Mouse (Mus musculus) hindbrain, embryonic 14.5 days (tissue): Measurements from ENCODE around the gene Cep170. TPM values are rescaled to one million over a fixed set of nuclear protein-coding genes. Genes with fewer than 3 reads are reported as not detected.

Source experiments
- ATAC-seq: fragments of 200-750 bp; cut with Nextera tagmentation; 2 replicates; pipeline ENCODE4 v1.8.0; 2017; ENCODE audit warnings: moderate number of reproducible peaks, mild to moderate bottlenecking, moderate TSS enrichment, moderate library complexity; ENCODE audit not compliant: low FRiP score
- DNase-seq: peaks from one replicate; pipeline ENCODE4 v3.0.0-alpha.2; 2015; ENCODE audit warnings: low spot score
- H3K27ac ChIP-seq: fragments of 300-500 bp; sonication (generic); 2 replicates; pipeline ENCODE4 v1.5.1; 2014; ENCODE audit warnings: mild to moderate bottlenecking, moderate library complexity
- H3K27me3 ChIP-seq: fragments of 300-500 bp; sonication (generic); 2 replicates; pipeline ENCODE4 v1.6.1; 2014; ENCODE audit warnings: mild to moderate bottlenecking, low read length, mixed read lengths; ENCODE audit not compliant: control insufficient read depth, insufficient read depth
- H3K36me3 ChIP-seq: fragments of 300-500 bp; sonication (generic); replicated peaks from 2 replicates; pipeline ENCODE4 v1.6.1; 2014; ENCODE audit not compliant: control insufficient read depth, insufficient read depth
- H3K4me1 ChIP-seq: fragments of 300-500 bp; sonication (generic); replicated peaks from 2 replicates; pipeline ENCODE4 v1.6.1; 2014; ENCODE audit warnings: antibody characterized with exemption, low read length, mixed read lengths; ENCODE audit not compliant: control insufficient read depth, insufficient read depth
- H3K4me2 ChIP-seq: fragments of 300-500 bp; sonication (generic); replicated peaks from 2 replicates; pipeline ENCODE4 v1.6.1; 2014; ENCODE audit warnings: mild to moderate bottlenecking, moderate library complexity
- H3K4me3 ChIP-seq: fragments of 300-500 bp; sonication (generic); replicated peaks from 2 replicates; pipeline ENCODE4 v1.5.1; 2014; ENCODE audit warnings: mild to moderate bottlenecking, low read length
- H3K9ac ChIP-seq: fragments of 300-500 bp; sonication (generic); 2 replicates; pipeline ENCODE4 v1.6.1; 2014
- H3K9me3 ChIP-seq: fragments of 300-500 bp; sonication (generic); 2 replicates; pipeline ENCODE4 v1.6.1; 2016; ENCODE audit warnings: low read length; ENCODE audit not compliant: control insufficient read depth
- WGBS: fragments of 180-500 bp; shearing (Covaris S2); extraction: QIAGEN DNeasy Blood & Tissue Kit; methylation state at CpG from one replicate; pipeline ENCODE4 v1.1.7; 2014; 5-methylcytosine and 5-hydroxymethylcytosine counted together
- polyA plus RNA-seq: library from polyadenylated mRNA; unstranded; fragments of >200 nt; fragmentation: Nextera tagmentation; extraction: Ambion mirVana; gene quantifications from 2 replicates; pipeline ENCODE4 v1.2.1, GENCODE M21; 2014

Cep170 gene
- polyA plus RNA-seq, result 135 and 136 TPM in 2 replicates

DNA sequence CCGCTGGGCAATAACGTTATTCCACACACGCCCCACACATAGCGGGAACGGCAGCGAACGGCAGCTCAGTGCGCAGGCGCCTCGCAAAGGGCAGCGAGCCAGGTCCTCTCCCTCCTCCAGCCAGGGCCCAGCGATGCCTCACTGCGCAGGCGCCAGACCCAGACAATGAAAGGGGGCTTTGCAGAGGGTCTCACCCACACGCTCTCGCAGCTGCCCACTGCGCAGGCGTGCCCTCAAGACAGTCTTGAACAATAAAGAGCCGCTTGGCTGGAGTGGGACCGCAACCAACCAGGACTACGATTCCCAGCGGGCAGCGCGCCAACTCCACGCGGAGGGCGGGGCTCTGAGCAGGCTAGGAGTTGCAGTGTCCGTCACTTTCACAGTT, at the start of gene Cep170:
TSS of gene Cep170 (minus strand) at position 32 of the 385 bp plus-strand sequence.
- Histone ChIP-seq H3K4me3 (peak within 1 kb of the TSS; percentile 95), H3K4me2 (peak within 1 kb of the TSS; percentile 87), H3K36me3 (no peaks in the 10 kb centered on the region), H3K27me3 (no peaks in the 10 kb centered on the region), H3K9ac (peak within 1 kb of the TSS; percentile 99), H3K27ac (peak within 1 kb of the TSS; percentile 100), H3K9me3 (no peaks in the 10 kb centered on the region), H3K4me1 (peaks cover 31% of the 10 kb centered on the region)
- peak; percentile 100 for DNase-seq
- ATAC-seq, result peak; percentile 95
- whole genome bisulfite sequencing, result under 1% methylated on average over 28 of the region's 28 CpGs

DNA sequence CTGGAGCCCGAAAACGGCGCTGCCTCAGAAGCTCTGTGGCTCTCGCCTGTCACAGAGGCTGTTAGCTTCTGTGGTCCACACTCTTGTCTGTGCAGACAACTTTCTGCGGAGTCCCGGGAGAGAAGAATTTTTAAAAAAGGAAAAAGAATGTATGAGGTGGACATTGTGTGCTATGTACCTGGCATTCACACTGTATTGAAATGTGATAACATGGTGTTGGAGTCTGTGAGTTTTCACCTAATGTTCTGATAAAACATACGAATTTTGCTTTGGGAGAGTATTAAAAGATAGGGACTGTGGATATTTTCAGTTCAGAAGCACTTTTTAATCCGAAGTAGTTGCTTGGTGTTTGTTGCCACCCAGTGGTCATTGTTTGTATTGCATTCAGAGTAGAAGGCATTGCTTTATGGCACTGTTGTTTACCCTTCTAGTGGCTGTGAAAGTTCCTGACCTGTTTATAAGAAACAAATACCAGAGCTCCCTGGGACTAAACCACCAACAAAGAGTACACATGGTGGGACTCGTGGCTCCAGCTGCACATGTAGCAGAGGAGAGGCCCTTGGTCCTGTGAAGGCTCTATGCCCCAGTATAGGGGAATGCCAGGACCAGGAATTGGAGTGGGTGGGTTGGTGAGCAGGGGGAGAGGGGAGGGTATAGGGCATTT, 48.2 kb upstream of the Cep170 start:
- no peaks in the 10 kb centered on the region for H3K9me3 ChIP-seq
- no peaks in the 10 kb centered on the region for H3K27me3 ChIP-seq
- WGBS, result 61% methylated on average over 9 of the region's 9 CpGs
- no peaks in the 10 kb centered on the region for H3K4me1 ChIP-seq
- H3K27ac ChIP-seq, result no peak overlapping the region
- H3K9ac ChIP-seq, result no peak overlapping the region
- ATAC-seq, result peak; percentile 51; the same call in 1 of the 2 replicates
- DNase-seq, result peak; percentile 94
- no peaks in the 10 kb centered on the region for H3K36me3 ChIP-seq
- no peak overlapping the region for H3K4me3 ChIP-seq
- H3K4me2 ChIP-seq, result no peak overlapping the region

DNA sequence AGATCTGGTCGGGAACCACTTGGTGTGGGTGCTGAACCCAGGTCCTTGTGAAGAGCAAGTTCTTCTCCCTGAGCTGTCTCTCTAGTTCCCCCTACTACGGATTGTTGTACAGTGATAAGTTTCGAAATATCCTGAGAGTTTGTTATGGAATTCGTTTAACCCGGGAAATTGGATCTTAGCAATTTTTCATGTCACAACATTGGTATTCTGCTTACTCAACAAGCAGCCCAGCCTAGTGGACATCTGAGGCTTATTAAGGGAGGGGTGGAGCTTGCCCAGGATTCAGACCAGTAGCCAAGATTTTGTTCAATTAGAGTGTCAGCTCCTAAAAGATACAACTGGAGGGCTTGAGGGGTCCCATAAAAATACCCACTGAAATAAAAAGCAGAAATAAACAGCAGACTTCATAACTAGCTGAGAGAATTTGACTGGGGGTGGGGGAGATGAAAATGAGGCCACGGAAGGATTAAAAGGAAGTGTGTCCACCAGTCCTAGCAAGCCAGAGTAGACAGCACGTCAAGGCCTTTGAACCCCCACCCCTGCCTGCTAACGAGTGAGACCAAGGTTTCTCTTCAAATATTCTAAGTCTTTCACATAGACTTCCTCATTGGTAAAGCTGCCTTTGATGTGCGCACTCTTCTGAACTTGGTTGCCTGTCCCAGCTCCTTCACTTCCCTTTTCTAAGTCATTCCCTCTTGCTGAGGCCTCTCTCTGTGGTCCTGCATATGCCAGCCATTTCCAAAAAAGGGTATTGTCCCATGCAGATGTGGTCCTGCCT, 39.1 kb upstream of the Cep170 start:
- Histone ChIP-seq H3K9ac (no peak overlapping the region), H3K4me3 (no peak overlapping the region), H3K4me1 (0 out of 2 replicates have a peak, but pooled peaks cover 4% of the 10 kb centered on the region), H3K36me3 (peaks cover 2% of the 10 kb centered on the region; the same call in 1 of the 2 replicates), H3K9me3 (0 out of 2 replicates have a peak, but pooled peaks cover 13% of the 10 kb centered on the region), H3K27ac (no peak overlapping the region), H3K4me2 (no peak overlapping the region), H3K27me3 (no peaks in the 10 kb centered on the region)
- ATAC-seq (no peak), DNase-seq (no peak)
- WGBS, result 94% methylated on average over 9 of the region's 9 CpGs

DNA sequence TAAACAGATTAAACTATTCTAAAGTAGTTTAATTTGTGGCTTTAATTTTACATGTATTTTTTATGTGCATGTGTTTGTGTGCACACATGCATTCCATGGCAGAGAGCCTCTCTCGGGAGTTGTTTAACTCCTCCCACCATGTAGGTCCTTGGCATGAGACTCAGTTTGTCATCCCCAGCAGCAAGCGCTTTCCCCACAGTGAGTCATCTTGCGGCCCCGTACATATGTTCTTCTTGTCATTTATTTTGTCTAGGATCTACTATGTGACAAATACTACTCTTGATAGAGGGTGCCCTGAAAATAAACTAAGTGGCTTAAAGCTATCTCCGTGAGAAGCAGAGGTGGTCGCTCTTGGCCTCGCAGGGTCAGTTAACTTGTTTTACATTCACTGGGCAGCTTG, 37.5 kb upstream of the Cep170 start:
- no peak for DNase-seq
- 0 out of 2 replicates have a peak, but pooled peaks cover 13% of the 10 kb centered on the region for H3K9me3 ChIP-seq
- no peak overlapping the region for H3K27ac ChIP-seq
- no peak overlapping the region for H3K9ac ChIP-seq
- 97% methylated on average over 7 of the region's 7 CpGs for WGBS
- no peaks in the 10 kb centered on the region for H3K27me3 ChIP-seq
- no peak overlapping the region for H3K4me2 ChIP-seq
- ATAC-seq, result no peak
- H3K4me1 ChIP-seq, result 0 out of 2 replicates have a peak, but pooled peaks cover 7% of the 10 kb centered on the region
- no peak overlapping the region for H3K4me3 ChIP-seq
- peaks cover 6% of the 10 kb centered on the region; the same call in 1 of the 2 replicates for H3K36me3 ChIP-seq

DNA sequence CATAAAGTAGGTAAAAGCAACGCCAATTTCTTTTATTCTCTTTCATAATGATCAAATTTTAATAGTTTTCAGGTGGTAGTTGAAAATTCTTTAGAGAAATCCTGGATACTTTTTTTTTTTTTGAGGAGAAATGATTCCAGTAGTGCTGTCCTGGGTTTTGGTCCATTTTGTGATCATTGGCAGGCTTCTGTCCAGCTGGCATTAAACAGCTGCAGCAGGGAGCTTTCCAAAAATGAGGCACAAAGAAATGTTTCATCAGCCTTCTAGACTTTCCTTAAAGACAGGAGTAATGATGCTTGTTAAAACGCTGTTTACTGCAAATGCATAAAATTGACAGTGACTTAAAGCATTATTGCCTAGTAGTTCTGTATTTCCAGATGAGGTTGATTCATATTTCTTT, 35.5 kb upstream of the Cep170 start:
- no peak for DNase-seq
- H3K27me3 ChIP-seq, result no peaks in the 10 kb centered on the region
- 0 out of 2 replicates have a peak, but pooled peaks cover 7% of the 10 kb centered on the region for H3K4me1 ChIP-seq
- 85% methylated on average over 2 of the region's 2 CpGs for WGBS
- H3K4me3 ChIP-seq, result no peak overlapping the region
- H3K4me2 ChIP-seq, result no peak overlapping the region
- no peak for ATAC-seq
- H3K9ac ChIP-seq, result no peak overlapping the region
- no peak overlapping the region for H3K27ac ChIP-seq
- 0 out of 2 replicates have a peak, but pooled peaks cover 13% of the 10 kb centered on the region for H3K9me3 ChIP-seq
- peaks cover 21% of the 10 kb centered on the region for H3K36me3 ChIP-seq

DNA sequence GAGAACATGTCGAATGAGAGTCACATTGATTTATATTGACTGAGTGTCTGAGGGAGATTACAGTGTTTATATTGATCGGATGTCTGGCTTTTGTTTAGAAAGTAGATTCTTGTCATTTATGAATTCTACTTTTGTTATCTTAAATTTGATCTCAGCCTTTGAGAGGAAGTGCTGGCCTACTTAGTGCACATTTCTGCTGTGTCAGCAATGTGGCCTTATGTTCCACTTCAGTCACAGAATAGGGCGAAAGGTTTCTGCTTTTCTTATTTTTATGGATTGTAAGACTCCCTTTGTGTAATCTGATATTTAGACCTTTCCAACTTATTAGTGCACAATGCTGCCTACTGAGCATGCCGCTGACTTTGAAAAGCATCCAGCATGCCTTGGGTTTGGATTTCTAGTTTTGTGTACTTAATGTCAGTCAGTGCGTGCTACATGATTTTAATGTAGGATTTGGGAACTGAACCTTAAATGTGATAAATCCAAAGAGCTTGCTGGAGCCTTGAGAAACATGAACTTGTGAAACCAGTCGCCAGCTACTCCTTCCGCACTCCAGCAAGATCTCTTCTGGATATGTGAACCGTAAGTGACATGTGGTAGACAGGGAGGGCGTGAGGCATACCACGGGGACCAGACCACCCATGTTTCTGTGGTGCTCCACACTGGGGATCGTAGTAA, 34.9 kb upstream of the Cep170 start:
- H3K27ac ChIP-seq, result no peak overlapping the region
- WGBS, result 80% methylated on average over 11 of the region's 11 CpGs
- no peak overlapping the region for H3K9ac ChIP-seq
- 0 out of 2 replicates have a peak, but pooled peaks cover 13% of the 10 kb centered on the region for H3K9me3 ChIP-seq
- DNase-seq, result no peak
- ATAC-seq, result no peak
- no peak overlapping the region for H3K4me3 ChIP-seq
- no peak overlapping the region for H3K4me2 ChIP-seq
- 0 out of 2 replicates have a peak, but pooled peaks cover 7% of the 10 kb centered on the region for H3K4me1 ChIP-seq
- peaks cover 21% of the 10 kb centered on the region for H3K36me3 ChIP-seq
- no peaks in the 10 kb centered on the region for H3K27me3 ChIP-seq

DNA sequence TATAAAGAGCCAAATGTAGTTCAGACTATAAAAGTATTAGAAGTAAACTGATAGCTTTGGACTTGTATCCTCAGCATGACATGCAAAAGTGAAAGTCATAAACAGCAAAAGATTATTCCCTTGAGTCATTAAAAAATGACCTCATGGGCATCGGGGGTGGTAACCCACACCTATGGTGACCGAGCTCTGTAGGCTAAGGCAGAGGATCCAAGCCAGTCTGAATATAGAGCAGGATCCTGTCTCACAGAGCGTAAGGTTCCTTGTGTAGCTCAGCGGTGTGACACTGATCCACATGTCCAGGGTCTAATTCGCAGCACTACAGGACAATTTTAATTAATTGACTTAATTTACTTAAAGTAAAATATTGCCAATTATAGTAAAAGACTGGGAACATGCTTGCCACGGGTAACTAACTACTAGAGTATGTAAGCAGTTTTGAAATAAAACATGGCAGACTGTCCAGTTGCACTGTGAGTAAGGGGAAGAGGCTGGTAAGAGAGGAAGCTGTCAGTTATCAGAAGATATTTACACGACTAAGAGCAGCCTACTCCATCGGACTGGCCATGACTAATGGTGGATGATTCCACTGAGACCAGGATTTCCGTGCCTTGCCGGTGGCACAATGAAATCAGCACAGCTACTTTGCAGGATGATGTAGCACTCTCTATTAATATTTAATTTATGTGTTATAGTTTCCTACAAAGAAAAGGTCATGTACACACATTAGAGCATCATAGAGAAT, 33.4 kb upstream of the Cep170 start:
- Histone ChIP-seq H3K4me2 (no peak overlapping the region), H3K9ac (no peak overlapping the region), H3K4me1 (0 out of 2 replicates have a peak, but pooled peaks cover 7% of the 10 kb centered on the region), H3K27me3 (no peaks in the 10 kb centered on the region), H3K4me3 (no peak overlapping the region), H3K9me3 (0 out of 2 replicates have a peak, but pooled peaks cover 6% of the 10 kb centered on the region), H3K27ac (no peak overlapping the region), H3K36me3 (peaks cover 21% of the 10 kb centered on the region)
- ATAC-seq, result no peak
- no peak for DNase-seq
- 66% methylated on average over 10 of the region's 10 CpGs for WGBS

DNA sequence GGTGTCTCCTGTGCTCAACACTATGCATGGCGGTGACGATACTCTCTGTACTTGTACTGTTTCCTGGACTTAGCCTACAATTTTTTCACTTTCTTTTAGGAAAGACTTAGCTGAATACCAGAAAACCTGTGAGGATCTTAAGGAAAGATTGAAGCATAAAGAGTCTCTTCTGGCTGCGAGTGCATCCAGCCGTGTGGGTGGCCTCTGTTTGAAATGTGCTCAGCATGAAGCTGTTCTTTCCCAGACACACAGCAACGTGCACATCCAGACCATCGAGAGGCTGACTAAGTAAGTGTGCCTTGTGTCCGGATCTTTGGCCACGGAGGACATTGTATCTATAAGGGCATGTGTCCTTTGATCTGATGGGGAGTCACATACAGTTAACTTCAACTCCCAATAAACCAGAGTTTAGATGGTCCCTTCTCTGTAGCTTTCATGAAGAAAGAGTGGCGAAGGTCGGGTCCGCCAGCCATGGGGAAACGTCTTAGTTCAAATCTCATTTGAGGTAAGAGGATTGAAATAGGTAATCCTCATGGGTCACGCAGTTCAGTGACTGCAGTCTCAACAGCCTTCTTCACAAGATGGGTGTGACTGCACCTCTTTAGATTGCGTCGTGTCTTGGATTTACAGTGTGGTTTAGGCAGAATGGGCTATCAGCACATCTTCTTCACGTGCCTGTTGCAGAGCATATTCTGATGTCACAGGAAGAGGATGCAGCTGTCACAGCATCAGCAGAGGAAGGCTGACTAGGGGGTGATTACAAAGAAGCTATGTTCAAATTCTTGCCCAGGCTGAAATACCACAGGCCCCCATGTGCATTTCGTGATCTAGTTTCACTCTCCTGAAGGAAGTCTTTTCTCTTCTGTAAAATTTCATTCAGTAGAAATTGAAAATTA, 31.5 kb upstream of the Cep170 start:
- no peaks in the 10 kb centered on the region for H3K9me3 ChIP-seq
- 0 out of 2 replicates have a peak, but pooled peaks cover 7% of the 10 kb centered on the region for H3K4me1 ChIP-seq
- WGBS, result 75% methylated on average over 17 of the region's 17 CpGs
- H3K9ac ChIP-seq, result no peak overlapping the region
- DNase-seq (no peak), ATAC-seq (no peak)
- H3K4me2 ChIP-seq, result no peak overlapping the region
- H3K36me3 ChIP-seq, result peaks cover 32% of the 10 kb centered on the region
- no peak overlapping the region for H3K4me3 ChIP-seq
- no peak overlapping the region for H3K27ac ChIP-seq
- H3K27me3 ChIP-seq, result no peaks in the 10 kb centered on the region
